Mouse (Mus musculus) ovary, adult 18-20 months (tissue): Measurements from ENCODE around the gene Rxfp3.
A peak's percentile ranks its signal among the peaks of the same experiment; 100 is the strongest.

Source experiments
- DNase-seq: peaks from one replicate; pipeline ENCODE4 v3.0.0; 2022; ENCODE audit warnings: low spot score, mixed read lengths

Gene Rxfp3

GRCm38 (mm10) chr15:11037711-11038110, at the start of gene Rxfp3:
Rxfp3 (minus strand) TSS chr15:11037991.
- no peak for DNase-seq

- DNase-seq: no peak
Measured at GRCm38 (mm10) chr15:11084993-11085365, 47.2 kb upstream of the Rxfp3 start.

DNA sequence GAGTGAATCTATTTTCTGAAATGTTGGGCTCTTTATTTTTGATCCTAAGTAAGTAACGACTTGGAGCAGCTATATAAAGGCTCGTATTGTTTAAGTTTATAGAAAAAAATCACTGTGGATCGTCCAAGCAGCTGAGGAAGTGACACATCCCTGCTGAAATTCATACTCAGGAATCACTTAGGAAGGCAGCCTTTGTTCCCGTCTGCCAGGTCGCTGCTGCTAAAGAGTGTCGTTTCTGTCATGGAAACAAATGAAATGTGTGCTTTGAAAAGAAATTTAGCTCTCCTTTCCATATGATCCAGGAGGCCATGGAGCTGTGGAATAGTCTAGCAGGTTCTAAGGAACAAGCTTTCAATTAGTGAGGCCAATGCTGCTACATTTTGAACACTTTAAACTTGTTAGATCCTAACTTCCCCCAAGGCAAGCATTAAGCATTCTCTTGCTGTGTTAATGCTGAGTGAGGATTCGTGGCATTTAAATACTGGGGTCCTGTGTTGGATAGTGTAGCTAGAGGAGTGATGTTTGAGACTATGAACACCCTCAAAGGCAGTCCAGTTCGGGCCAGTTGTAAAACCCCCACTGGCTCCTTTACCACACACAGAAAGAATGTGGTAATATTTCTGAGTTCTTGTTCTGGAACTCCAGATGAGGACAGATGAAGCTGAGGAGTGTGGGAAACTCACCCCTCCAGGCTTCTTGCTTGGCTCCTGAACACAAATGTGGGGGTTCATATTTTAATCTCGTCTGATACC, 46.6 kb upstream of the Rxfp3 start:
- DNase-seq: no peak

- DNase-seq: no peak
Measured at GRCm38 (mm10) chr15:11083678-11084077, 45.9 kb upstream of the Rxfp3 start.

DNA sequence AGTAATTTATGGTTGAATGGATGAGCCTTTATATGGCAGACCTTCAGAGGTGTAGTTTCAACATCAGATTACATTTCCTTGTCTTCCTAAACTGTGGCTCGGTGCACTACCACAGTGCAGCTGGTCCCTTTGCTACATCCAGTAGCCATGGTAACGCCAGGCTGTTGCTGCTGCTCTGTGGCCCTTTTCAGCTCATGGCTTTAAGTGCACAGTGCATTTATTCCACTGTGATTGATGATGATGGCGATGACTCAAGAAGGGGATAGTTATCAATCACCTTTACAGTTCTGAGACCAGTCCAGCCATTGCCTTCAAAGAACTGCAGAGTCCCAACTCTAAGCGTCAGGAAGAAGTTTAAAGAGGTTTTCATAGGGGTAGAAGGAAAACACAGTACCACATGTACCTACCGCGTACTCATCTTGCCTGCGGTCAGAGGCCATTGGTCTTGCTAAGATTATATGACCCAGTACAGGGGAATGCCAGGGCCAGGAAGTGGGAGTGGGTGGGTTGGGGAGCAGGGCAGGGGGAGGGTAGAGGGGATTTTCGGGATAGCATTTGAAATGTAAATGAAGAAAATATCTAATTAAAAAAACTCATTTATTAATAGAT, 45.3 kb upstream of the Rxfp3 start:
- DNase-seq: no peak

DNA sequence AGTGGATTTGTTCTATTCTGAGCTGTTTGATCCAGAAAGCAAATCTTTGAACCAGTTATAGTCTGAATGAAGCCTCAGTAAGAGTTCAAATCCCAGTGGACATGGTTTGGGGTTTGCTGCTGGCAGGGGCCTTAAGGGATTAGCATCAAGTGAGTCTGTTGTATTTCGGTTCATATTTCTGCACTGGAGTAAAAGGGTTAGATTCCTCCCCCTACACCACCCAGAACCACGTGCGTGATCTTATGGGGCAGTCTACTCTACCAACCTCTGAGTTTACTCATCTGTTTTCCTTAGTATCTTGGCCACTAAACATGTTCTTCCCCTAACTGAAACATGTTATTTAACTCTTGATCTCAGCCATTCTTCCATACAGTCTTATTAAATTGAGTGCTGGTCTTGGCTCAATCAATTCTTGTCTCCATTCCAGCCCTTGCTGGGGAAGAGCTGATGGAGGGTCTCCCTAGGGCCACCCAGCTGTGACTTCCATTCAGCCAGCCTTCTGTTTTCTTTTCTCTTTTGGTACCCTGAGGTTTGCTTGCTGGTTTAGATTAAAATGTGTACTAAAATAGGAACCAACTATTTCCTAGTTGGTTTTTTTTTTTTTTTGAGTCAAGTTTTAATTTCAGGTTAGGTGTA, 38.1 kb upstream of the Rxfp3 start:
- no peak for DNase-seq

DNA sequence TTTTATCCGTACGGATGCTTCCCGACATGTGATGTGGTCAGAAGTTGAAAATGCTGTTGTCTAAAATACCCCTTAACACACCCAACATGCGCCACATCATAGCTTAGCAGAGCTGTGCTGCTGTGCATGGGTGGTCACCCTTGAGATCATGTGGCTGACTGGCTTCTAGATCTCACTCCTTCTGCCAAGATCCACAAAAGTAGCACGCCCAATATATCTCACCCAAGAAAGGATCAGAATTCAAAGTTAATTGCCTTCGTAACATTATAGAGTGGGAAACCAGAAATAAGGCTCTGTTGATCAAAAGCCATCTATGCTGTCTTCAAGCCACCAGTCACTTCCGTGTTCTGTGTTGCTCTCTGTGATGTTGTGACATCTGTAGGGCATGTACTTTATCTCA, 30.1 kb upstream of the Rxfp3 start:
- DNase-seq: no peak

DNA sequence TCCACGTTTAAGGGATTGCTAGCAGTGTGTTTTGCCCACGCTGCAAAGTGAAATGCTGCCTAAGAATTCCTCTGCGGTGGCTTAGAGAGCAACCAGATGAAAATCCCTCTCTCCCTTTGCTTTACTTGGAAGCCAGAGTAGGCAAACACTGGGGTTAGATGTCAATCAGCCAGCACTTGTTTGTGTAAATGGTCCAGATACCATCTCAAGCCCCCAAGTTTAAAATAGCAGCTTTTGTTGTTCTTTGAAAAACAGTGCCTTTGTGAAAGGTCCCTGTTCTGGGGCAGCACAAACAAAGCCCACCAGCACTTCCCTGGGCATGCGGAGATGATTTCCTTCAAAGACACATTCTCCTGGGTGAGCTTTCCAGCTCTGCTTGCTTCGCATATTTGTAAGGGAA, 28.5 kb upstream of the Rxfp3 start:
- no peak for DNase-seq

GRCm38 (mm10) chr15:11065528-11066171, 27.9 kb upstream of the Rxfp3 start:
- no peak for DNase-seq

DNA sequence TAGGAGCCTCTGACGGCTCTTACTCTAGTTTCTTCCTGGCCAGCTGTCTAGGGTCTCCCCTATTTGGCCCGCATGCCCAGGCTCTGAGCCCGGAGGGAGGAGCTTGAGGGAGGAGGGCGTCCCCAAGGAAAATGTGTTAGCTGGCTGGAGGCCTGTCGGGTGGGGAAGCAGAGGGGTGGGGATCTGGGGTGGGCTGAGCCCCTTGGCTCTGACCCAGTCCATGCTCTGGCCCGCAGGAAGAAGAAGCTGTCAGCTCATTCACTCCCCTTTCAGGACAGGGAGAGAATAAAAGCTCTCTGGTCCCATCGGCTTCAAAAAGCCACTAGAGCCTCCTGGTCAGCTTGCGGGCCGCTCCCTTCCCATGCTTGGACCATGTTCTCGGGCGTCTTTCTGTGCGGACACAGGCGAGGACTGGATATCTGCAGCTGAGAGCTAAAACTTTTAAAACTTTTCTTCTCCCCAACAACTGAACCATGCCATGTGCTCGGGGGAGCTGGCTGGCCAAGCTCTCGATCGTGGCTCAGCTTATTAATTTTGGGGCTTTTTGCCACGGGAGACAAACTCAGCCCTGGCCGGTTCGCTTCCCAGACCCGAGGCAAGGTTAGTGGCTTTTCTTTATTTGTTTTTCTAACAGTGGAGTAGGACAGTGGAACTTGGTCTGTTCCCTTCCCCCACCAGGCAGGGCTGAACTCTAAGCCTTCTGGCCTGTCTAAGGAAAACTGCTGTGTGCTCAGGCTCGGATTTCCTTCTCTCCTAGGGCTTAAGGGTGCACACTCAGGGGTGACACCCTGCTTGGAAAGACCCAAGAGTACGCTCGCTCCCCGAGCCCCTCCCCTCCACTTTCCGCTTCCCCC, 27.0 kb upstream of the Rxfp3 start, which contains the start of gene Adamts12:
Gene Adamts12 (plus strand): TSS at position 233 of the 854 bp plus-strand sequence.
- DNase-seq: peak; percentile 61

GRCm38 (mm10) chr15:11064160-11064557, 26.4 kb upstream of the Rxfp3 start:
- no peak for DNase-seq

GRCm38 (mm10) chr15:11062903-11063302, 25.1 kb upstream of the Rxfp3 start:
- no peak for DNase-seq

GRCm38 (mm10) chr15:11054440-11055080, 16.8 kb upstream of the Rxfp3 start:
- DNase-seq: no peak

- DNase-seq: no peak
Measured at GRCm38 (mm10) chr15:11053678-11054439, 16.1 kb upstream of the Rxfp3 start.

DNA sequence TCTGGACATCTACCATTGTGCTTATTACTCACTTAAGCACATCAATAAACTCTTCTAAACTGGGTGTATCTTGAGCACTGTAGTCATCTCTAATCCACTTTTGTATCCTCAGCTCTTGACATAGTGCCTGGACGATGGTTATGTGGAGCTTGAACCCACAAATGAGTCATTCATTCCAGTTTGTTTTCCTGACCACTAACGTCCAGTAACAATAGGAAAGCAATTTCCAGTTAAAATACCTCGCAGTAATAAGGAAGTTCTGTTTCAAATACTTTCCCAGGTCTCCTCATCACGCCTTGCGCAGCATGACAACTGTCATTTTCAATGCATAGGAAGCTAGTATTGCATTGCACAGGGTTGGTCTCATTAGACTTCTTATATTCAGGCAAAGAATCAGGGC, 5.0 kb upstream of the Rxfp3 start:
- DNase-seq: no peak

DNA sequence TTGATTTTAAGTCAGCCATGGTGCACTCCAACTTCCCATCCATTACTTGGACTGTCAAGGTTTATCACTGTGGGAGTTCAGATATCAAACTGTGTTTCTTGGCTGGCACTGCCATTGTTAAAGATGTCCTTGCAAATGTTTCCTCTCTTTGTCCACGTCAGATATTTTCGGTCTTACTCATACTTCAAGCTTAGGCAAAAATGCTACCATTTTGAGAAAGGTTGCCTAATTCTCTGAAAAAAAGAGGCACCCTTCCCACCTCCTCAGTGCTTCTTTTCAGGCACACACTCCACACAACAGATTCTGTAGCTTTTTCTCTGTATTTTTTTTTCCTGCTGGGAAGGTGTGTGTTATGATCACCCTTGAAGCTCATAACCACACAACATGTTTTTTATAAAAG, 3.4 kb upstream of the Rxfp3 start:
- no peak for DNase-seq

DNA sequence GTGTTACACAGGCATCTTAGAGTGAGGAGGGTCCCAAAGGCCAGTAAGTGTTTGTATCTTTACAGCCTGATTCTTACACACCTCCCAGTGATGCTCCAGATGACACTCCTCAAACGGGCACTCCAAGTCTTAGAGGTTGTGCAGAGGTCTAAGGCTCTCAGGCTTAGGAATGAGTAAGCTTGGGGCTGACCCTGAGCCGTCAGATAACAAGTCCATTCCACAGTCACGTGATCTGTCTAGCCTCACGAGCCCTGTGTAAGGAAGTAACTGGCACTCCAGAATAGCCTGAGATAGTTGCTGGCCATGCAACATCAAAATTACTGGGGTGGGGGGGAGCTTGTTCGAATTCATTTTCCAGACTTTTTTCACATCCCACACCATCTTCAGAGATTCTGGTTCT, 2.3 kb upstream of the Rxfp3 start:
- DNase-seq: no peak

- no peak for DNase-seq
Measured at GRCm38 (mm10) chr15:11038476-11038875, 685 bp upstream of the Rxfp3 start.

GRCm38 (mm10) chr15:11037376-11037695, 455 bp downstream of the Rxfp3 start:
- DNase-seq: no peak

DNA sequence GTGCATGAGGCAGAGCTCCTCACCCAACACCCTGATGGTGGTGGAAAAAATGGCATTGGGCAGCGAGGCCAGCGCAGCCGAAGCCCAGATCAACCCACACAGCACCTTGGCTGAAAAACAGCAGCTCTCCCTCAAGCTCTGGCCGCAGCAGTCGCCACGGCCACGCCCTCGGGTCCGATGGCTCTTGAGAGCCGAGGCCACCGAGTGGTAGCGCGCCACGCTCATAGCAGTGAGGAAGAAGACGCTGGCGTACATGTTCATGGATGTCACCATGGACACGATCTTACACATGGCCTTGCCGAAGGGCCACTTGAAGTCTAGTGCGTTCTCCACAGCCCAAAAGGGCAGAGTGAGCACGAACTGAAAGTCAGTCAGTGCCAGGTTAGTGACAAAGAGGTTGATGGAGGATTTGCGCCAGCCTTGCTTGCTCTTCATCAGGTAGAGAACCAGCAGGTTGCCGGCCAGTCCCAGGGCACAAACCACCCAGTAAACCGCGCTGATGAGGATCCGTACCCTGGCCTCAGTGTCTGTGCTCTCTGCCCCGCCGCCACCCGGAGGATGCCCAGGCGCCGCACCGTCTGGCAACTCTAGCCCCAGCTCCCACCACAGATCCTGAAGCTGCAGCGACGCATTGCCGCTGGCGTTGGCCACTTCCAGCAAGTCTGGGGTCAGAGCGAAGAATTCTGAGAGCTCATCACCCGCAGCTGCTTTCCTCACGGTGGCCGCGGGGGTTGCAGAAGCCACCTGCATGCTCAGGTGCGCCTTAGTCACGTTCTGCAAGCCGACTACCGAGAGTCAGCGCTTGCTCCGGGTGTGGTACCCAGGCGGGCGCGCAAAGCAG, 1.0 kb downstream of the Rxfp3 start:
- DNase-seq: no peak
